Mouse (Mus musculus) midbrain, embryonic 16.5 days (tissue): ENCODE measurements around the gene Gp1ba. TPM values are rescaled to one million over a fixed set of nuclear protein-coding genes. Genes with fewer than 3 reads are reported as not detected.

Source experiments
- ATAC-seq: fragments of 200-750 bp; cut with Nextera tagmentation; 2 replicates; pipeline ENCODE4 v1.8.0; 2017; ENCODE audit warnings: moderate TSS enrichment
- H3K27ac ChIP-seq: fragments of 300-500 bp; sonication (generic); 2 replicates; pipeline ENCODE4 v1.5.1; 2014; ENCODE audit warnings: mild to moderate bottlenecking, low read length, mixed read lengths
- H3K27me3 ChIP-seq: fragments of 300-500 bp; sonication (generic); 2 replicates; pipeline ENCODE4 v1.6.1; 2014; ENCODE audit warnings: low read depth, low read length, mixed read lengths; ENCODE audit not compliant: control insufficient read depth, insufficient read depth
- H3K36me3 ChIP-seq: fragments of 300-500 bp; sonication (generic); 2 replicates; pipeline ENCODE4 v1.6.1; 2014; ENCODE audit warnings: mild to moderate bottlenecking, low read length, moderate library complexity, mixed read lengths; ENCODE audit not compliant: control insufficient read depth, insufficient read depth
- H3K4me1 ChIP-seq: fragments of 300-500 bp; sonication (generic); 2 replicates; pipeline ENCODE4 v1.6.1; 2014; ENCODE audit warnings: mild to moderate bottlenecking, low read length, mixed read lengths; ENCODE audit not compliant: control insufficient read depth, insufficient read depth
- H3K4me2 ChIP-seq: fragments of 300-500 bp; sonication (generic); 2 replicates; pipeline ENCODE4 v1.6.1; 2014; ENCODE audit warnings: mild to moderate bottlenecking, low read length, mixed read lengths
- H3K4me3 ChIP-seq: fragments of 300-500 bp; sonication (generic); 2 replicates; pipeline ENCODE4 v1.5.1; 2014; ENCODE audit warnings: low read depth, mild to moderate bottlenecking, low read length, moderate library complexity, mixed read lengths
- H3K9ac ChIP-seq: fragments of 300-500 bp; sonication (generic); 2 replicates; pipeline ENCODE4 v1.6.1; 2014; ENCODE audit warnings: low read depth, low read length, mixed read lengths
- H3K9me3 ChIP-seq: fragments of 300-500 bp; sonication (generic); replicated peaks from 2 replicates; pipeline ENCODE4 v1.6.1; 2014; ENCODE audit warnings: mild to moderate bottlenecking, low read length, mixed read lengths; ENCODE audit not compliant: control insufficient read depth, poor library complexity, severe bottlenecking
- WGBS: fragments of 180-500 bp; shearing (Covaris S2); extraction: QIAGEN DNeasy Blood & Tissue Kit; methylation state at CpG from one replicate; pipeline ENCODE4 v1.1.7; 2014; 5-methylcytosine and 5-hydroxymethylcytosine counted together
- polyA plus RNA-seq: library from polyadenylated mRNA; unstranded; fragments of >200 nt; fragmentation: Nextera tagmentation; extraction: Ambion mirVana; gene quantifications from 2 replicates; pipeline ENCODE4 v1.2.1, GENCODE M21; 2015

The Gp1ba gene
- polyA plus RNA-seq, 1 experiment from 2014 or later: 0.21 TPM

- no peak for ATAC-seq
Measured at GRCm38 (mm10) chr11:70607611-70608010, 31.3 kb upstream of the Gp1ba start.

GRCm38 (mm10) chr11:70608381-70609066, 30.4 kb upstream of the Gp1ba start:
- Histone ChIP-seq H3K27ac (no peak overlapping the region), H3K4me3 (no peak overlapping the region), H3K27me3 (no peaks in the 10 kb centered on the region), H3K4me1 (no peaks in the 10 kb centered on the region), H3K9ac (no peak overlapping the region), H3K9me3 (no peaks in the 10 kb centered on the region), H3K36me3 (peaks cover 45% of the 10 kb centered on the region), H3K4me2 (no peak overlapping the region)
- no peak for ATAC-seq
- 83% methylated on average over 26 of the region's 26 CpGs for WGBS

More at GRCm38 (mm10) chr11:70607611-70608010, 31.3 kb upstream of the Gp1ba start:
- no peak overlapping the region for H3K27ac ChIP-seq
- H3K4me2 ChIP-seq: no peak overlapping the region
- no peaks in the 10 kb centered on the region for H3K4me1 ChIP-seq
- no peak overlapping the region for H3K4me3 ChIP-seq
- 94% methylated on average over 9 of the region's 9 CpGs for WGBS
- H3K9ac ChIP-seq: no peak overlapping the region
- no peaks in the 10 kb centered on the region for H3K27me3 ChIP-seq
- H3K9me3 ChIP-seq: no peaks in the 10 kb centered on the region
- peaks cover 44% of the 10 kb centered on the region for H3K36me3 ChIP-seq

GRCm38 (mm10) chr11:70610752-70611151, 28.2 kb upstream of the Gp1ba start:
- Histone ChIP-seq H3K9me3 (no peaks in the 10 kb centered on the region), H3K9ac (no peak overlapping the region), H3K36me3 (peaks cover 41% of the 10 kb centered on the region), H3K4me2 (no peak overlapping the region), H3K4me1 (peaks cover 3% of the 10 kb centered on the region; the same call in 1 of the 2 replicates), H3K27ac (no peak overlapping the region), H3K27me3 (no peaks in the 10 kb centered on the region), H3K4me3 (no peak overlapping the region)
- WGBS: 92% methylated on average over 4 of the region's 4 CpGs
- ATAC-seq: no peak

- Histone ChIP-seq H3K4me2 (no peak overlapping the region), H3K4me1 (peaks cover 3% of the 10 kb centered on the region; the same call in 1 of the 2 replicates), H3K9me3 (no peaks in the 10 kb centered on the region), H3K27me3 (no peaks in the 10 kb centered on the region), H3K27ac (no peak overlapping the region), H3K9ac (no peak overlapping the region), H3K36me3 (peaks cover 33% of the 10 kb centered on the region), H3K4me3 (no peak overlapping the region)
- no peak for ATAC-seq
- WGBS: 84% methylated on average over 7 of the region's 7 CpGs
Measured at GRCm38 (mm10) chr11:70612505-70612904, 26.4 kb upstream of the Gp1ba start.

- Histone ChIP-seq H3K27ac (no peak overlapping the region), H3K9me3 (no peaks in the 10 kb centered on the region), H3K9ac (peak overlapping the region; percentile 4; the same call in 1 of the 2 replicates), H3K36me3 (peaks cover 19% of the 10 kb centered on the region), H3K27me3 (no peaks in the 10 kb centered on the region), H3K4me2 (peak overlapping the region; percentile 46), H3K4me1 (peaks cover 3% of the 10 kb centered on the region; the same call in 1 of the 2 replicates), H3K4me3 (peak overlapping the region; percentile 13; the same call in 1 of the 2 replicates)
- ATAC-seq: no peak
- WGBS: 3% methylated on average over 17 of the region's 17 CpGs
Measured at GRCm38 (mm10) chr11:70615074-70615473, 23.8 kb upstream of the Gp1ba start.

GRCm38 (mm10) chr11:70615516-70616093, 23.3 kb upstream of the Gp1ba start, which contains the start of gene 4930544D05Rik:
4930544D05Rik (plus strand) TSS chr11:70615848.
- H3K36me3 ChIP-seq: peaks cover 13% of the 10 kb centered on the region
- WGBS: 10% methylated on average over 21 of the region's 21 CpGs
- H3K9ac ChIP-seq: peak within 1 kb of the TSS; percentile 4; the same call in 1 of the 2 replicates

GRCm38 (mm10) chr11:70619101-70619500, 19.8 kb upstream of the Gp1ba start, which contains the start of gene Chrne:
Chrne (minus strand) TSS chr11:70619216.
- no peak within 1 kb of the TSS for H3K4me2 ChIP-seq
- H3K36me3 ChIP-seq: 0 out of 2 replicates have a peak, but pooled peaks cover 3% of the 10 kb centered on the region
- WGBS: 36% methylated on average over 1 of the region's 1 CpGs
- H3K4me3 ChIP-seq: no peak within 1 kb of the TSS
- H3K27ac ChIP-seq: no peak within 1 kb of the TSS
- no peaks in the 10 kb centered on the region for H3K9me3 ChIP-seq
- no peaks in the 10 kb centered on the region for H3K27me3 ChIP-seq
- H3K4me1 ChIP-seq: peaks cover 3% of the 10 kb centered on the region; the same call in 1 of the 2 replicates
- no peak for ATAC-seq
- no peak within 1 kb of the TSS for H3K9ac ChIP-seq

More at GRCm38 (mm10) chr11:70615516-70616093, 23.3 kb upstream of the Gp1ba start, which contains the start of gene 4930544D05Rik:
- Histone ChIP-seq H3K4me3 (peak within 1 kb of the TSS; percentile 13; the same call in 1 of the 2 replicates), H3K4me1 (peaks cover 3% of the 10 kb centered on the region; the same call in 1 of the 2 replicates), H3K27me3 (no peaks in the 10 kb centered on the region), H3K4me2 (peak within 1 kb of the TSS; percentile 46), H3K27ac (no peak within 1 kb of the TSS), H3K9me3 (no peaks in the 10 kb centered on the region)
- no peak for ATAC-seq

- no peak overlapping the region for H3K4me2 ChIP-seq
- 40% methylated on average over 7 of the region's 7 CpGs for WGBS
- no peak for ATAC-seq
- no peaks in the 10 kb centered on the region for H3K9me3 ChIP-seq
- H3K27ac ChIP-seq: no peak overlapping the region
- H3K27me3 ChIP-seq: no peaks in the 10 kb centered on the region
- no peaks in the 10 kb centered on the region for H3K36me3 ChIP-seq
- H3K4me1 ChIP-seq: no peaks in the 10 kb centered on the region
- H3K9ac ChIP-seq: no peak overlapping the region
- no peak overlapping the region for H3K4me3 ChIP-seq
Measured at GRCm38 (mm10) chr11:70621972-70622814, 16.7 kb upstream of the Gp1ba start.
